Mouse (Mus musculus): ENCODE data around the gene Pcca. TPM values are rescaled to one million over a fixed set of nuclear protein-coding genes. Genes with fewer than 3 reads are reported as not detected.
A peak's percentile ranks its signal among the peaks of the same experiment; 100 is the strongest.

Gene Pcca
- total and polyA plus RNA-seq, 3 experiments = 38.6 to 102 (median 86.0) TPM

GRCm38 (mm10) chr14:122908075-122908474 is 374.0 kb downstream of the Pcca start:
- H3K9ac ChIP-seq (ENCODE audit: low read depth, low read length) = no peak overlapping the region
- no peaks in the 10 kb centered on the region for H3K27me3 ChIP-seq (ENCODE audit: control insufficient read depth, insufficient read depth, low read length)
- peaks cover 3% of the 10 kb centered on the region for H3K36me3 ChIP-seq (ENCODE audit: control insufficient read depth, insufficient read depth, low read length)
- H3K4me3 ChIP-seq = no peak overlapping the region
- no peak overlapping the region for H3K27ac ChIP-seq
- H3K4me1 ChIP-seq (ENCODE audit: control insufficient read depth, insufficient read depth, low read length) = peaks cover 3% of the 10 kb centered on the region
- no peak for DNase-seq
- 85% methylated on average over 4 of the region's 4 CpGs for WGBS
- H3K79me2 ChIP-seq (replicated peaks; ENCODE audit: control insufficient read depth, insufficient read depth, low read length) = no peaks in the 10 kb centered on the region
- intact Hi-C loops (cut with DNase I) = no loop called here
- TF ChIP-seq EP300 (IDR thresholded peaks at IDR 0.05; ENCODE audit: insufficient read depth, low read depth, low read length) = no peak
- no peak for TF ChIP-seq CTCF (IDR thresholded peaks at IDR 0.05)

- no peak overlapping the region for H3K27ac ChIP-seq
- H3K9ac ChIP-seq (ENCODE audit: low read depth, low read length) = no peak overlapping the region
- H3K79me2 ChIP-seq (replicated peaks; ENCODE audit: control insufficient read depth, insufficient read depth, low read length) = no peaks in the 10 kb centered on the region
- DNase-seq = no peak
- no peaks in the 10 kb centered on the region for H3K36me3 ChIP-seq (ENCODE audit: control insufficient read depth, insufficient read depth, low read length)
- intact Hi-C loops (cut with DNase I) = no loop called here
- TF ChIP-seq EP300 (IDR thresholded peaks at IDR 0.05; ENCODE audit: insufficient read depth, low read depth, low read length) (no peak), CTCF (IDR thresholded peaks at IDR 0.05) (no peak), POLR2A (IDR thresholded peaks at IDR 0.05; ENCODE audit: insufficient read depth, low read depth, low read length) (no peak)
- WGBS = 69% methylated on average over 5 of the region's 5 CpGs
- H3K4me1 ChIP-seq (ENCODE audit: control insufficient read depth, insufficient read depth, low read length) = peaks cover 2% of the 10 kb centered on the region; the same call in 1 of the 2 replicates
- no peaks in the 10 kb centered on the region for H3K27me3 ChIP-seq (ENCODE audit: control insufficient read depth, insufficient read depth, low read length)
- H3K4me3 ChIP-seq = no peak overlapping the region
Measured at GRCm38 (mm10) chr14:122909368-122910091, 375.4 kb downstream of the Pcca start.

- no peaks in the 10 kb centered on the region for H3K27me3 ChIP-seq (ENCODE audit: control insufficient read depth, insufficient read depth, low read length)
- DNase-seq = no peak
- no peaks in the 10 kb centered on the region for H3K36me3 ChIP-seq (ENCODE audit: control insufficient read depth, insufficient read depth, low read length)
- no peaks in the 10 kb centered on the region for H3K79me2 ChIP-seq (replicated peaks; ENCODE audit: control insufficient read depth, insufficient read depth, low read length)
- H3K9ac ChIP-seq (ENCODE audit: low read depth, low read length) = no peak overlapping the region
- no peak overlapping the region for H3K27ac ChIP-seq
- TF ChIP-seq POLR2A (IDR thresholded peaks at IDR 0.05; ENCODE audit: insufficient read depth, low read depth, low read length) = no peak
- TF ChIP-seq EP300 (IDR thresholded peaks at IDR 0.05; ENCODE audit: insufficient read depth, low read depth, low read length) = no peak
- TF ChIP-seq CTCF (IDR thresholded peaks at IDR 0.05) = no peak
- H3K4me3 ChIP-seq = no peak overlapping the region
- intact Hi-C loops (cut with DNase I) = no loop called here
- H3K4me1 ChIP-seq (ENCODE audit: control insufficient read depth, insufficient read depth, low read length) = peaks cover 2% of the 10 kb centered on the region; the same call in 1 of the 2 replicates
Measured at GRCm38 (mm10) chr14:122911265-122911664, 377.1 kb downstream of the Pcca start.

GRCm38 (mm10) chr14:122912137-122912536 is 378.0 kb downstream of the Pcca start:
- no peaks in the 10 kb centered on the region for H3K36me3 ChIP-seq (ENCODE audit: control insufficient read depth, insufficient read depth, low read length)
- H3K9ac ChIP-seq (ENCODE audit: low read depth, low read length) = no peak overlapping the region
- no peaks in the 10 kb centered on the region for H3K79me2 ChIP-seq (replicated peaks; ENCODE audit: control insufficient read depth, insufficient read depth, low read length)
- 86% methylated on average over 1 of the region's 1 CpGs for WGBS
- H3K4me3 ChIP-seq = peak overlapping the region; percentile 74; the same call in 1 of the 2 replicates
- H3K27me3 ChIP-seq (ENCODE audit: control insufficient read depth, insufficient read depth, low read length) = no peaks in the 10 kb centered on the region
- intact Hi-C loops (cut with DNase I) = loop anchor here (2.0 kb wide), 1 partner anchor 71 kb away; no protein-coding TSS in a partner anchor
- TF ChIP-seq CTCF (IDR thresholded peaks at IDR 0.05) (no peak), POLR2A (IDR thresholded peaks at IDR 0.05; ENCODE audit: insufficient read depth, low read depth, low read length) (no peak), EP300 (IDR thresholded peaks at IDR 0.05; ENCODE audit: insufficient read depth, low read depth, low read length) (no peak)
- peaks cover 2% of the 10 kb centered on the region; the same call in 1 of the 2 replicates for H3K4me1 ChIP-seq (ENCODE audit: control insufficient read depth, insufficient read depth, low read length)
- DNase-seq = no peak
- no peak overlapping the region; the same call in 1 of the 2 replicates for H3K27ac ChIP-seq

GRCm38 (mm10) chr14:122912812-122913498 is 378.8 kb downstream of the Pcca start:
- H3K36me3 ChIP-seq (ENCODE audit: control insufficient read depth, insufficient read depth, low read length) = no peaks in the 10 kb centered on the region
- peak overlapping the region; percentile 74 for H3K4me3 ChIP-seq
- TF ChIP-seq EP300 (IDR thresholded peaks at IDR 0.05; ENCODE audit: insufficient read depth, low read depth, low read length) = no peak
- 0 out of 2 replicates have a peak, but pooled peaks have one; percentile 9 for TF ChIP-seq CTCF (IDR thresholded peaks at IDR 0.05)
- peak; percentile 77 to 79 for DNase-seq
- H3K27me3 ChIP-seq (ENCODE audit: control insufficient read depth, insufficient read depth, low read length) = no peaks in the 10 kb centered on the region
- peak overlapping the region; percentile 91 for H3K9ac ChIP-seq (ENCODE audit: low read depth, low read length)
- peaks cover 2% of the 10 kb centered on the region; the same call in 1 of the 2 replicates for H3K4me1 ChIP-seq (ENCODE audit: control insufficient read depth, insufficient read depth, low read length)
- under 1% methylated on average over 57 of the region's 58 CpGs for WGBS
- H3K79me2 ChIP-seq (replicated peaks; ENCODE audit: control insufficient read depth, insufficient read depth, low read length) = no peaks in the 10 kb centered on the region
- H3K27ac ChIP-seq = peak overlapping the region; percentile 79
- intact Hi-C loops (cut with DNase I) = loop anchor here (2.0 kb wide), 1 partner anchor 70 kb away; no protein-coding TSS in a partner anchor

- Histone ChIP-seq H3K27ac (peak within 1 kb of the TSS; percentile 79), H3K36me3 (ENCODE audit: control insufficient read depth, insufficient read depth, low read length) (no peaks in the 10 kb centered on the region), H3K27me3 (ENCODE audit: control insufficient read depth, insufficient read depth, low read length) (no peaks in the 10 kb centered on the region), H3K79me2 (replicated peaks; ENCODE audit: control insufficient read depth, insufficient read depth, low read length) (no peaks in the 10 kb centered on the region), H3K4me1 (ENCODE audit: control insufficient read depth, insufficient read depth, low read length) (peaks cover 2% of the 10 kb centered on the region; the same call in 1 of the 2 replicates), H3K4me3 (peak within 1 kb of the TSS; percentile 74), H3K9ac (ENCODE audit: low read depth, low read length) (peak within 1 kb of the TSS; percentile 91)
- intact Hi-C loops (cut with DNase I) = loop anchor here (2.0 kb wide), 1 partner anchor 69 kb away; no protein-coding TSS in a partner anchor
- 85% methylated on average over 6 of the region's 6 CpGs for WGBS
- no peak for TF ChIP-seq POLR2A (IDR thresholded peaks at IDR 0.05; ENCODE audit: insufficient read depth, low read depth, low read length)
- no peak for TF ChIP-seq EP300 (IDR thresholded peaks at IDR 0.05; ENCODE audit: insufficient read depth, low read depth, low read length)
- TF ChIP-seq CTCF (IDR thresholded peaks at IDR 0.05) = no peak
- DNase-seq = no peak
Measured at GRCm38 (mm10) chr14:122913657-122914056, 379.5 kb downstream of the Pcca start, which contains the start of gene Ggact. Gene Ggact (minus strand): TSS chr14:122913757.
